Mouse (Mus musculus): ENCODE measurements around the gene 4933430I17Rik. TPM values are rescaled to one million over a fixed set of nuclear protein-coding genes. Genes with fewer than 3 reads are reported as not detected.

Gene 4933430I17Rik
- polyA plus RNA-seq, 2 experiments = 0.35 to 0.54 TPM

DNA sequence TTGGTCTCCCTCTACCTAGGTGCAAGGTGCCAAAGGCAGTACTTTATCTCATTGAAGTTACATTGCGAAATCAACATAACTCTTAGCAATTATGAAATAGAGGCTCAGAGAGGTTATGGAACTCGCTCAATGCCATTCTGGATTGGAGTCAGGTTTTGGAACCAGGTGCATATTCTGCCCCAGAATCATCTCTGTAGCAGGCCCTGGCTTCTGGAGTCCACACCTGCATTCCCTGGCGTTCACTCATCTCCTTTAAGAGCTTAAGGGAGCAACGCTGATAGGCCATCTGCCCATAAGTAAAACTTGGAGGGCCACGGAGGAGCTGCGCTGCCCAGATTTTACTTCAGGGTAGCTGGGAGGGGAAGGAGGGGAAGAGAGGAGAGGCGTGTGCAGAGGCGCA is 8.1 kb upstream of the 4933430I17Rik start:
- 82% methylated on average over 8 of the region's 8 CpGs for WGBS
- Histone ChIP-seq H3K9ac (ENCODE audit: low read depth, low read length, severe bottlenecking) (peak overlapping the region; percentile 25; the same call in 1 of the 2 replicates), H3K27ac (replicated peaks; ENCODE audit: low read depth, low read length) (no peak overlapping the region), H3K4me1 (ENCODE audit: control insufficient read depth, insufficient read depth, low read length) (peaks cover 22% of the 10 kb centered on the region), H3K36me3 (ENCODE audit: control insufficient read depth, insufficient read depth, low read length) (peaks cover 21% of the 10 kb centered on the region), H3K27me3 (ENCODE audit: control insufficient read depth, insufficient read depth, low read length) (no peaks in the 10 kb centered on the region), H3K9me3 (ENCODE audit: control insufficient read depth, low read length) (no peaks in the 10 kb centered on the region), H3K4me3 (replicated peaks; ENCODE audit: low read length) (no peak overlapping the region), H3K4me2 (replicated peaks; ENCODE audit: low read depth, low read length, severe bottlenecking) (no peak overlapping the region)
- DNase-seq (ENCODE audit: low spot score) (no peak), ATAC-seq (ENCODE audit: low FRiP score, low read depth) (no peak)
- no peak for TF ChIP-seq POLR2A (IDR thresholded peaks at IDR 0.05; ENCODE audit: borderline replicate concordance, extremely low read depth, insufficient read depth, insufficient read length)

- Histone ChIP-seq H3K36me3 (ENCODE audit: control insufficient read depth, insufficient read depth, low read length) (peaks cover 14% of the 10 kb centered on the region), H3K4me3 (replicated peaks; ENCODE audit: low read length) (peak overlapping the region; percentile 82; the same call in 1 of the 2 replicates), H3K9ac (ENCODE audit: low read depth, low read length, severe bottlenecking) (peak overlapping the region; percentile 25; the same call in 1 of the 2 replicates), H3K4me1 (ENCODE audit: control insufficient read depth, insufficient read depth, low read length) (peaks cover 22% of the 10 kb centered on the region), H3K27me3 (ENCODE audit: control insufficient read depth, insufficient read depth, low read length) (no peaks in the 10 kb centered on the region), H3K27ac (replicated peaks; ENCODE audit: low read depth, low read length) (no peak overlapping the region), H3K9me3 (ENCODE audit: control insufficient read depth, low read length) (no peaks in the 10 kb centered on the region), H3K4me2 (replicated peaks; ENCODE audit: low read depth, low read length, severe bottlenecking) (peak overlapping the region; percentile 71)
- 65% methylated on average over 10 of the region's 10 CpGs for WGBS
- DNase-seq (ENCODE audit: low spot score) = no peak
- no peak for ATAC-seq (ENCODE audit: low FRiP score, low read depth)
- TF ChIP-seq POLR2A (IDR thresholded peaks at IDR 0.05; ENCODE audit: borderline replicate concordance, extremely low read depth, insufficient read depth, insufficient read length) = no peak
Observed at GRCm38 (mm10) chr4:62517538-62518415, 7.4 kb upstream of the 4933430I17Rik start.

DNA sequence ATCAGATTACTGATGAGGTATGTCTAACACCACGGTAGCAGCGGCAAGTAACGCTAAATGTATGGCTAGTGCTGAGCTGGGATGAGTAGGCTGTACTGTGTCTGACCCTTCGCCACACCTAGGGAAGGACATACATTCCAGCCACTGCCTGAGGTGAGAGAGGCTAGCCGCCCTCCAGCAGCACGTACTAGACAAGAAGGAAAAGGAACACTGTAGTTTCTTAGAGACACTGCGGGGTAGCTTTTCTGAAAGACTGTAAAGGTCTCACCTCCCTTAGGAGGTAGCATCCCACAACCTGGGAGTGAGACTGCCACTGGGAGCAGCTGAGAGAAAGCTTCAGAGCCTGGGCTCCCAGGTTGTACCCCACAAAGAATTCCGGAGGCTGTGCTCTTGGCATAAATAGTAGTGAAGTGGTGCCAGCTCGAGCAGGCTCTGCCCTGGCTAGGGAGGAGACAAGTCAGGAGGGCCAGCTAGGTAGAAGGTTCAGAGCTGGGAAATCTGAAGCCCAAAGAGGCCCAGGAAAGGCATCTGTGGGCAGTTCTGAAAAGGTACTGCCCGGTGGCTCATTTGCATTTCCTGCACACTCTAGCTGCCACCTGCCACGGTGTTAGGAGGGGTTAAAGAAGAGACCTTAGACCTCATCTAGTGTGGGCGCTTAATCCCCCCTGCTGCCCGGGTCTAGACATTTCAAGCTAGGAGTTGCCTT is 6.6 kb upstream of the 4933430I17Rik start:
- peaks cover 14% of the 10 kb centered on the region for H3K36me3 ChIP-seq (ENCODE audit: control insufficient read depth, insufficient read depth, low read length)
- TF ChIP-seq POLR2A (IDR thresholded peaks at IDR 0.05; ENCODE audit: borderline replicate concordance, extremely low read depth, insufficient read depth, insufficient read length) = no peak
- peak overlapping the region; percentile 82 for H3K4me3 ChIP-seq (replicated peaks; ENCODE audit: low read length)
- H3K4me2 ChIP-seq (replicated peaks; ENCODE audit: low read depth, low read length, severe bottlenecking) = peak overlapping the region; percentile 71
- peak overlapping the region; percentile 83 for H3K9ac ChIP-seq (ENCODE audit: low read depth, low read length, severe bottlenecking)
- peak overlapping the region; percentile 34; the same call in 1 of the 2 replicates for H3K27ac ChIP-seq (replicated peaks; ENCODE audit: low read depth, low read length)
- H3K9me3 ChIP-seq (ENCODE audit: control insufficient read depth, low read length) = no peaks in the 10 kb centered on the region
- peaks cover 22% of the 10 kb centered on the region for H3K4me1 ChIP-seq (ENCODE audit: control insufficient read depth, insufficient read depth, low read length)
- WGBS = 48% methylated on average over 13 of the region's 13 CpGs
- DNase-seq (ENCODE audit: low spot score) (no peak), ATAC-seq (ENCODE audit: low FRiP score, low read depth) (no peak)
- H3K27me3 ChIP-seq (ENCODE audit: control insufficient read depth, insufficient read depth, low read length) = no peaks in the 10 kb centered on the region

GRCm38 (mm10) chr4:62519122-62519848 is 5.9 kb upstream of the 4933430I17Rik start:
- no peaks in the 10 kb centered on the region for H3K27me3 ChIP-seq (ENCODE audit: control insufficient read depth, insufficient read depth, low read length)
- H3K9ac ChIP-seq (ENCODE audit: low read depth, low read length, severe bottlenecking) = peak overlapping the region; percentile 83
- ATAC-seq (ENCODE audit: low FRiP score, low read depth) (peak; percentile 75), DNase-seq (ENCODE audit: low spot score) (no peak)
- H3K36me3 ChIP-seq (ENCODE audit: control insufficient read depth, insufficient read depth, low read length) = peaks cover 10% of the 10 kb centered on the region; the same call in 1 of the 2 replicates
- H3K27ac ChIP-seq (replicated peaks; ENCODE audit: low read depth, low read length) = peak overlapping the region; percentile 84
- H3K4me2 ChIP-seq (replicated peaks; ENCODE audit: low read depth, low read length, severe bottlenecking) = peak overlapping the region; percentile 71
- no peak for TF ChIP-seq POLR2A (IDR thresholded peaks at IDR 0.05; ENCODE audit: borderline replicate concordance, extremely low read depth, insufficient read depth, insufficient read length)
- peaks cover 28% of the 10 kb centered on the region for H3K4me1 ChIP-seq (ENCODE audit: control insufficient read depth, insufficient read depth, low read length)
- 2% methylated on average over 23 of the region's 26 CpGs for WGBS
- H3K9me3 ChIP-seq (ENCODE audit: control insufficient read depth, low read length) = no peaks in the 10 kb centered on the region
- H3K4me3 ChIP-seq (replicated peaks; ENCODE audit: low read length) = peak overlapping the region; percentile 82

GRCm38 (mm10) chr4:62519849-62520233 is 5.3 kb upstream of the 4933430I17Rik start, which contains the start of gene Alad:
Gene Alad, minus strand, starts transcription at chr4:62519918.
- H3K27me3 ChIP-seq (ENCODE audit: control insufficient read depth, insufficient read depth, low read length) = no peaks in the 10 kb centered on the region
- peak within 1 kb of the TSS; percentile 83 for H3K9ac ChIP-seq (ENCODE audit: low read depth, low read length, severe bottlenecking)
- ATAC-seq (ENCODE audit: low FRiP score, low read depth) (peak; percentile 79), DNase-seq (ENCODE audit: low spot score) (peak; percentile 80)
- peak within 1 kb of the TSS; percentile 82 for H3K4me3 ChIP-seq (replicated peaks; ENCODE audit: low read length)
- H3K9me3 ChIP-seq (ENCODE audit: control insufficient read depth, low read length) = no peaks in the 10 kb centered on the region
- H3K36me3 ChIP-seq (ENCODE audit: control insufficient read depth, insufficient read depth, low read length) = peaks cover 10% of the 10 kb centered on the region; the same call in 1 of the 2 replicates
- H3K4me2 ChIP-seq (replicated peaks; ENCODE audit: low read depth, low read length, severe bottlenecking) = peak within 1 kb of the TSS; percentile 71
- 2% methylated on average over 15 of the region's 37 CpGs for WGBS
- H3K4me1 ChIP-seq (ENCODE audit: control insufficient read depth, insufficient read depth, low read length) = peaks cover 28% of the 10 kb centered on the region
- H3K27ac ChIP-seq (replicated peaks; ENCODE audit: low read depth, low read length) = peak within 1 kb of the TSS; percentile 84
- peak; percentile 56; the same call in 1 of the 2 replicates for TF ChIP-seq POLR2A (IDR thresholded peaks at IDR 0.05; ENCODE audit: borderline replicate concordance, extremely low read depth, insufficient read depth, insufficient read length)
